Mouse (Mus musculus) stomach, postnatal 0 days (tissue): ENCODE data around the gene Fam83f.

Experiments used
- CTCF ChIP-seq: IDR thresholded peaks from 2 replicates; pipeline ENCODE4 v1.5.1; 2016; ENCODE audit warnings: antibody characterized with exemption, low read depth, mild to moderate bottlenecking, moderate library complexity
- EP300 ChIP-seq: optimal IDR thresholded peaks from 2 replicates; pipeline ENCODE3; 2016; ENCODE audit warnings: antibody characterized with exemption

GRCm38 (mm10) chr15:80693492-80693891 lies 21.8 kb downstream of the Fam83f start:
- TF ChIP-seq EP300 (no peak), CTCF (no peak)
